Mouse (Mus musculus): ENCODE results near the gene Akr1b8.

DNA sequence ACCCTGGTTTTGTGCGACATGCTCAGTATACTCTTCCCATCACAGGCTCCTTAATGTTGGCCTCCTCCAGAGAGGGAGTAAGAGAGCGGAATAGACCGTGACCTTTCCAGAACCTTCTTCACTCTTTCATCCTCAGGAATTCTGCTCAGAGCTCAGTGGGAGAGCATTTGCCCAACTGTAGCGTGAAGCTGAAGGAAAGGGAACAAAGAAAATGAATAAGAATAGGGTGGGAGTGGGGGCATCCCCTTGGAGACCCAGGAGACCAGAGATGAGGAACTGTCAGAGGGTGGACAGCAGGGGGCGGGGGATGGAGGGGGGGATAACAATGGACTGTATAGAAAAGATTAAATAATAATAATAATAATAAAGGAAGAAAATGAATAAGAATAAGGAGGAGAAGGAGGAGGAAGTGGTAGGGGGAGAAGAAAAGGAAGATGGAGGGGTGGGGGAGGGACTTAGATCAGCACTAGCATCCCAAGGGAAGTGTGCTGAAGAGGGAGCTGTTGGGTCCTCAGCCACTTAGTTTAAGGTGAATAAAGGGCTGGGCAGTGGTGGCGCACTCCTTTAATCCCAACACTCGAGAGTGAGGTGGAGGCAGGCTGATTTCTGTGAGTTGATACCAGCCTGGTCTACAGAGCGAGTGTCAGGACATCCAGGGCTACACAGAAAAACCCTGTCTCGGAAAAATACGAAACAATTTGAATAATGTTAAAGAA lies 9.6 kb upstream of the Akr1b8 start:
- TF ChIP-seq HCFC1 (IDR thresholded peaks at IDR 0.05; ENCODE audit: borderline replicate concordance, insufficient read depth, low read length): no peak
- no peak for TF ChIP-seq ZNF384 (IDR thresholded peaks at IDR 0.05; ENCODE audit: low read depth, low read length)
- no peak for TF ChIP-seq MAFK (IDR thresholded peaks at IDR 0.05; ENCODE audit: insufficient read depth, low read depth, low read length)
- TF ChIP-seq ZC3H11A (IDR thresholded peaks at IDR 0.05; ENCODE audit: borderline replicate concordance, low read depth, low read length): no peak

All from ES-E14 (cell line).